Comparison of ENCODE assay signal across 8 mouse cellular contexts in the genomic region with DNA sequence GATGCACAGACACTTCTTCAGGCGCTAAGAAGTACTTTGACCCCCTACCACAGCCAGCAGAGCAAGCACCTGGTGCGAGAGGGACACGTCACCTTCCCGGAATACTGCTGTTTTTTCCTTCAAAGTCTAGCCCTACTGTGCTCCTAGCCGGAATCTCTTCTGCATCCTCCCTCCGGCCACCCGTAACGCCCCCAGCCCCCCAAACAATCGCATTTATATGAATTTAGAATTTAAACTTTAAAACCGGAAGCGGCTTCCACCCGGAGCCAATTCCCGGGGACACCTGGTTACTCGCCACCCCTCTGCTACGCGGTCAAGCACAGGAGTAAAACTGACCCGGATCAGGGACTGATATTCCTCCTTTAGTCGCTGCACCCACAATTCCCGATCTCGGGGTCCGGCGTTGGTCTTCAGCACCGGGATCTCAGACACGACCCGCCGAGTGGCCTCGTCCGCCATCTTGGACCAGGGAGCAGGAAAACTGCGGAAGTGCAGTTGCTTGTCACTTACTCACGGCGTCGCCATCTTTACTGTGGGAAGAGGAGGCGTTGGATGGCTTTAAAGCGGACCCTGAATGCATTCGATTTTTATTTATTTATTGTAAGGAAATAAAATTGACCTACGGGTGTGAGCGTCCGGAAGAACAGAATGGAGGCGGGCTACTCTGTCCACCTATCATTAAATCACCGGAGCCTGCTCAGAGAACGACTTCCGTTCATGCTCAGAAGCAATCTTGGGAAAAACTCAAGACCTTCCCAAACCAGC. TPM values are rescaled to one million over a fixed set of nuclear protein-coding genes. Genes with fewer than 3 reads are reported as not detected.
A peak's percentile ranks its signal among the peaks of the same experiment; 100 is the strongest.
DNase-seq lines count a peak whose midpoint lies in the region; ATAC-seq and TF ChIP-seq lines count a peak whose summit lies in the region.

TSS of gene Ufc1 (minus strand) at position 727 of the 765 bp plus-strand sequence.

- TF ChIP-seq CTCF in brain, embryonic 14.5 days (IDR thresholded peaks at IDR 0.05; ENCODE audit: borderline replicate concordance, extremely low read depth, insufficient read depth, insufficient read length), result peak; percentile 47; the same call in 1 of the 2 replicates
- TF ChIP-seq CTCF in kidney, postnatal 0 days (IDR thresholded peaks at IDR 0.05; ENCODE audit: low read depth), result no peak
- no peak for TF ChIP-seq CTCF in liver, adult 2 months (IDR thresholded peaks at IDR 0.05; ENCODE audit: low read depth, low read length)

- under 1% methylated on average over 42 of the region's 42 CpGs for WGBS in heart, embryonic 13.5 days
- WGBS in kidney, postnatal 0 days, result under 1% methylated on average over 42 of the region's 42 CpGs
- under 1% methylated on average over 42 of the region's 42 CpGs for WGBS in liver, adult 2 months

- H3K27ac ChIP-seq in heart, embryonic 13.5 days (replicated peaks), result peak within 1 kb of the TSS; percentile 93
- peak within 1 kb of the TSS; percentile 96 for H3K27ac ChIP-seq in kidney, postnatal 0 days
- peak within 1 kb of the TSS; percentile 94 for H3K27ac ChIP-seq in liver, adult 2 months (replicated peaks; ENCODE audit: insufficient read depth, low read depth, low read length)

- H3K4me2 ChIP-seq in heart, embryonic 13.5 days, result peak within 1 kb of the TSS; percentile 89
- H3K4me2 ChIP-seq in kidney, postnatal 0 days (ENCODE audit: low read length), result peak within 1 kb of the TSS; percentile 73

- peak; percentile 91 for DNase-seq in CD4-positive, CD25-positive, alpha-beta regulatory T cell, adult 2 months (ENCODE audit: low read depth, low spot score)
- DNase-seq in brain, embryonic 14.5 days (ENCODE audit: low read depth), result peak; percentile 96
- DNase-seq in kidney, postnatal 0 days (ENCODE audit: low spot score), result peak; percentile 98
- peak; percentile 91 for DNase-seq in liver, adult 2 months (ENCODE audit: extremely low read depth, low read depth, low spot score)
- DNase-seq in spleen, postnatal 36 days (ENCODE audit: low spot score in 2 of 2), result peak; percentile 80 to 84

- H3K36me3 ChIP-seq in heart, embryonic 13.5 days, result peaks cover 21% of the 10 kb centered on the region
- H3K36me3 ChIP-seq in kidney, postnatal 0 days (ENCODE audit: insufficient read depth, low read length), result no peaks in the 10 kb centered on the region; the same call in 1 of the 2 replicates
- peaks cover under 1% of the 10 kb centered on the region; the same call in 1 of the 2 replicates for H3K36me3 ChIP-seq in liver, adult 2 months (ENCODE audit: control insufficient read depth, insufficient read depth, low read length)

- ATAC-seq in erythroid progenitor cell, adult 5-6 weeks (replicated peaks; ENCODE audit: low FRiP score, poor library complexity, severe bottlenecking), result peak; percentile 92
- peak; percentile 48 for ATAC-seq in heart, embryonic 13.5 days (ENCODE audit: extremely low read depth, insufficient number of reproducible peaks, low FRiP score, low TSS enrichment)
- ATAC-seq in kidney, postnatal 0 days (replicated peaks; ENCODE audit: low FRiP score, low read depth), result peak; percentile 83
- peak; percentile 95 for ATAC-seq in monocyte, adult 5-6 weeks (replicated peaks; ENCODE audit: insufficient number of reproducible peaks, low FRiP score, low TSS enrichment, poor library complexity, severe bottlenecking)

- peaks cover 9% of the 10 kb centered on the region for H3K4me1 ChIP-seq in heart, embryonic 13.5 days
- peaks cover 7% of the 10 kb centered on the region for H3K4me1 ChIP-seq in kidney, postnatal 0 days (replicated peaks; ENCODE audit: insufficient read depth, low read length)
- H3K4me1 ChIP-seq in liver, adult 2 months (ENCODE audit: control insufficient read depth, insufficient read depth, low read length), result no peaks in the 10 kb centered on the region

- peak within 1 kb of the TSS; percentile 94 for H3K9ac ChIP-seq in heart, embryonic 13.5 days
- H3K9ac ChIP-seq in kidney, postnatal 0 days (ENCODE audit: low read depth, low read length), result peak within 1 kb of the TSS; percentile 80
- peak within 1 kb of the TSS; percentile 87 for H3K9ac ChIP-seq in liver, adult 2 months (ENCODE audit: low read depth, low read length)

- no peaks in the 10 kb centered on the region for H3K9me3 ChIP-seq in heart, embryonic 13.5 days
- no peaks in the 10 kb centered on the region for H3K9me3 ChIP-seq in kidney, postnatal 0 days (replicated peaks; ENCODE audit: low read length)

- H3K79me2 ChIP-seq in liver, adult 2 months (ENCODE audit: control insufficient read depth, insufficient read depth, low read length), result peaks cover 6% of the 10 kb centered on the region; the same call in 1 of the 2 replicates

- H3K4me3 ChIP-seq in heart, embryonic 13.5 days, result peak within 1 kb of the TSS; percentile 87
- peak within 1 kb of the TSS; percentile 70 for H3K4me3 ChIP-seq in kidney, postnatal 0 days (replicated peaks; ENCODE audit: low read depth, low read length)
- H3K4me3 ChIP-seq in liver, adult 2 months (ENCODE audit: insufficient read depth, low read depth, low read length), result peak within 1 kb of the TSS; percentile 84

- TF ChIP-seq POLR2A in brain, embryonic 14.5 days (IDR thresholded peaks at IDR 0.05; ENCODE audit: borderline replicate concordance, extremely low read depth, insufficient read depth, insufficient read length, poor library complexity, severe bottlenecking), result peak; percentile 5; the same call in 1 of the 2 replicates
- 0 out of 2 replicates have a peak, but pooled peaks have one; percentile 18 for TF ChIP-seq POLR2A in liver, adult 2 months (IDR thresholded peaks at IDR 0.05; ENCODE audit: extremely low read depth, insufficient read depth, low read length)

- H3K27me3 ChIP-seq in heart, embryonic 13.5 days (replicated peaks), result peaks cover 34% of the 10 kb centered on the region
- H3K27me3 ChIP-seq in kidney, postnatal 0 days (ENCODE audit: insufficient read depth, low read length), result no peaks in the 10 kb centered on the region
- H3K27me3 ChIP-seq in liver, adult 2 months (ENCODE audit: control insufficient read depth, insufficient read depth, low read length), result no peaks in the 10 kb centered on the region

RNA-seq across cellular contexts. Expression of gene Ufc1, which starts in this region (rescaled TPM):
- 52.7 and 63.1 TPM in 2 replicates for polyA plus RNA-seq in brain, embryonic 14.5 days (2012; rRNA removed)
- total RNA-seq in erythroid progenitor cell, adult 5-6 weeks (2015; ENCODE audit: low replicate concordance), result 26.8 and 39.3 TPM in 2 replicates
- total RNA-seq in erythroid progenitor cell, adult 5-6 weeks (2017; ENCODE audit: low replicate concordance), result 1.7 and 14.2 TPM in 2 replicates
- 77.2 and 89.6 TPM in 2 replicates for polyA plus RNA-seq in heart, embryonic 13.5 days (2015; fragmentation: Nextera tagmentation; extraction: Ambion mirVana)
- 133 and 136 TPM in 2 replicates for polyA plus RNA-seq in kidney, postnatal 0 days (2015; fragmentation: Nextera tagmentation; extraction: Ambion mirVana)
- total RNA-seq in liver, adult 2 months (2014; rRNA removed), result 96.5 and 103 TPM in 2 replicates
- polyA plus RNA-seq in liver, adult 2 months (2012; rRNA removed), result 30.3 and 34.5 TPM in 2 replicates
- 46.7 to 66.9 TPM (median 63.4 TPM) in 3 replicates for total RNA-seq in monocyte, adult 5-6 weeks (2017)

Comparison
In these comparisons a context has a peak if more than half of its experiments do, and no peak if none do; other contexts are left out.
1. Peak in every context shown above with its lines: DNase-seq, ATAC-seq, H3K4me3 ChIP-seq and H3K27ac ChIP-seq.